Mouse (Mus musculus) liver, embryonic 12.5 days (tissue): ENCODE measurements around the gene Atp2b4. TPM values are rescaled to one million over a fixed set of nuclear protein-coding genes. Genes with fewer than 3 reads are reported as not detected.
A peak's percentile ranks its signal among the peaks of the same experiment; 100 is the strongest.
"Not testable (repeated sequence)": the region's sequence is repeated elsewhere in the genome, so short reads cannot be mapped to it uniquely, and the experiment has no call there.

Source experiments
- ATAC-seq: fragments of 200-750 bp; cut with Nextera tagmentation; 2 replicates; pipeline ENCODE4 v1.8.0; 2017; ENCODE audit warnings: moderate number of reproducible peaks, mild to moderate bottlenecking, moderate library complexity
- H3K27ac ChIP-seq: fragments of 300-500 bp; sonication (generic); 2 replicates; pipeline ENCODE4 v1.5.1; 2016; ENCODE audit warnings: mild to moderate bottlenecking
- H3K27me3 ChIP-seq: fragments of 300-500 bp; sonication (generic); replicated peaks from 2 replicates; pipeline ENCODE4 v1.6.1; 2016; ENCODE audit warnings: mild to moderate bottlenecking, moderate library complexity
- H3K36me3 ChIP-seq: fragments of 300-500 bp; sonication (generic); 2 replicates; pipeline ENCODE4 v1.6.1; 2016; ENCODE audit warnings: mild to moderate bottlenecking, moderate library complexity
- H3K4me1 ChIP-seq: fragments of 300-500 bp; sonication (generic); 2 replicates; pipeline ENCODE4 v1.6.1; 2016
- H3K4me2 ChIP-seq: fragments of 300-500 bp; sonication (generic); 2 replicates; pipeline ENCODE4 v1.6.1; 2016; ENCODE audit warnings: mild to moderate bottlenecking, moderate library complexity
- H3K4me3 ChIP-seq: fragments of 300-500 bp; sonication (generic); 2 replicates; pipeline ENCODE4 v1.5.1; 2016; ENCODE audit warnings: mild to moderate bottlenecking, moderate library complexity
- H3K9ac ChIP-seq: fragments of 300-500 bp; sonication (generic); 2 replicates; pipeline ENCODE4 v1.6.1; 2016; ENCODE audit warnings: mild to moderate bottlenecking, moderate library complexity
- H3K9me3 ChIP-seq: fragments of 300-500 bp; sonication (generic); replicated peaks from 2 replicates; pipeline ENCODE4 v1.6.1; 2016; ENCODE audit warnings: mild to moderate bottlenecking, moderate library complexity
- WGBS: fragments of 180-500 bp; shearing (Covaris S2); methylation state at CpG from one replicate; pipeline ENCODE4 v1.1.7; 2016; ENCODE audit not compliant: insufficient replicate concordance; 5-methylcytosine and 5-hydroxymethylcytosine counted together
- polyA plus RNA-seq: library from polyadenylated mRNA; unstranded; fragments of >200 nt; fragmentation: Nextera tagmentation; extraction: Ambion mirVana; gene quantifications from 2 replicates; pipeline ENCODE4 v1.2.1, GENCODE M21; 2016

Gene Atp2b4
- polyA plus RNA-seq, 1 experiment from 2014 or later: 34.1 TPM

- ATAC-seq: no peak
- Histone ChIP-seq H3K4me3 (no peak overlapping the region), H3K27ac (no peak overlapping the region), H3K9ac (no peak overlapping the region), H3K9me3 (no peaks in the 10 kb centered on the region), H3K27me3 (no peaks in the 10 kb centered on the region), H3K4me2 (no peak overlapping the region), H3K4me1 (peaks cover 20% of the 10 kb centered on the region), H3K36me3 (peaks cover 100% of the 10 kb centered on the region)
- WGBS: 82% methylated on average over 6 of the region's 6 CpGs
These were observed 89.5 kb downstream of the Atp2b4 start for GRCm38 (mm10) chr1:133711376-133711775.

- 70% methylated on average over 5 of the region's 6 CpGs for WGBS
- Histone ChIP-seq H3K4me3 (no peak overlapping the region), H3K9me3 (no peaks in the 10 kb centered on the region), H3K4me2 (no peak overlapping the region), H3K9ac (no peak overlapping the region), H3K4me1 (peaks cover 20% of the 10 kb centered on the region), H3K27me3 (no peaks in the 10 kb centered on the region), H3K27ac (no peak overlapping the region), H3K36me3 (peaks cover 100% of the 10 kb centered on the region)
- no peak for ATAC-seq
These were observed 89.9 kb downstream of the Atp2b4 start for GRCm38 (mm10) chr1:133710895-133711294.

- no peaks in the 10 kb centered on the region for H3K9me3 ChIP-seq
- ATAC-seq: no peak
- H3K4me1 ChIP-seq: peaks cover 20% of the 10 kb centered on the region
- 85% methylated on average over 3 of the region's 3 CpGs for WGBS
- no peak overlapping the region for H3K4me3 ChIP-seq
- peaks cover 100% of the 10 kb centered on the region for H3K36me3 ChIP-seq
- no peaks in the 10 kb centered on the region for H3K27me3 ChIP-seq
- H3K9ac ChIP-seq: no peak overlapping the region
- H3K27ac ChIP-seq: no peak overlapping the region
- no peak overlapping the region for H3K4me2 ChIP-seq
These were observed 91.5 kb downstream of the Atp2b4 start for GRCm38 (mm10) chr1:133709292-133709691.

GRCm38 (mm10) chr1:133701824-133702223 lies 99.0 kb downstream of the Atp2b4 start:
- H3K4me1 ChIP-seq, H3K4me2 ChIP-seq, H3K4me3 ChIP-seq, H3K27ac ChIP-seq, H3K27me3 ChIP-seq, H3K9me3 ChIP-seq, ATAC-seq, H3K9ac ChIP-seq: not testable (repeated sequence)
- 5% methylated on average over 1 of the region's 2 CpGs for WGBS
- H3K36me3 ChIP-seq: peaks cover 61% of the 10 kb centered on the region

- H3K9ac ChIP-seq: no peak overlapping the region
- 89% methylated on average over 12 of the region's 12 CpGs for WGBS
- no peak overlapping the region for H3K4me2 ChIP-seq
- no peaks in the 10 kb centered on the region for H3K9me3 ChIP-seq
- no peaks in the 10 kb centered on the region for H3K27me3 ChIP-seq
- no peak overlapping the region for H3K27ac ChIP-seq
- peaks cover 24% of the 10 kb centered on the region for H3K36me3 ChIP-seq
- peaks cover 25% of the 10 kb centered on the region for H3K4me1 ChIP-seq
- ATAC-seq: no peak
- H3K4me3 ChIP-seq: no peak overlapping the region
These were observed 102.8 kb downstream of the Atp2b4 start for GRCm38 (mm10) chr1:133697935-133698620.

- H3K27ac ChIP-seq: peak overlapping the region; percentile 43; the same call in 1 of the 2 replicates
- 68% methylated on average over 7 of the region's 7 CpGs for WGBS
These were observed 104.9 kb downstream of the Atp2b4 start for GRCm38 (mm10) chr1:133695901-133696300.

GRCm38 (mm10) chr1:133694876-133695275 lies 106.0 kb downstream of the Atp2b4 start:
- no peak overlapping the region for H3K4me2 ChIP-seq
- no peaks in the 10 kb centered on the region for H3K9me3 ChIP-seq
- ATAC-seq: peak; percentile 38; the same call in 1 of the 2 replicates
- H3K27ac ChIP-seq: peak overlapping the region; percentile 7
- H3K27me3 ChIP-seq: no peaks in the 10 kb centered on the region
- H3K4me3 ChIP-seq: no peak overlapping the region
- H3K4me1 ChIP-seq: peaks cover 25% of the 10 kb centered on the region
- no peak overlapping the region; the same call in 1 of the 2 replicates for H3K9ac ChIP-seq
- peaks cover under 1% of the 10 kb centered on the region; the same call in 1 of the 2 replicates for H3K36me3 ChIP-seq
- 68% methylated on average over 1 of the region's 1 CpGs for WGBS

More at GRCm38 (mm10) chr1:133695901-133696300, 104.9 kb downstream of the Atp2b4 start:
- no peaks in the 10 kb centered on the region for H3K27me3 ChIP-seq
- no peaks in the 10 kb centered on the region for H3K9me3 ChIP-seq
- H3K4me3 ChIP-seq: no peak overlapping the region
- H3K36me3 ChIP-seq: peaks cover 11% of the 10 kb centered on the region
- ATAC-seq: no peak
- H3K9ac ChIP-seq: no peak overlapping the region
- H3K4me2 ChIP-seq: no peak overlapping the region
- H3K4me1 ChIP-seq: peaks cover 25% of the 10 kb centered on the region

- Histone ChIP-seq H3K9me3 (no peaks in the 10 kb centered on the region), H3K4me1 (peaks cover 25% of the 10 kb centered on the region), H3K4me3 (no peak overlapping the region), H3K4me2 (no peak overlapping the region), H3K36me3 (no peaks in the 10 kb centered on the region), H3K9ac (no peak overlapping the region; the same call in 1 of the 2 replicates), H3K27ac (peak overlapping the region; percentile 7; the same call in 1 of the 2 replicates), H3K27me3 (no peaks in the 10 kb centered on the region)
- no peak for ATAC-seq
- WGBS: 34% methylated on average over 1 of the region's 1 CpGs
These were observed 106.5 kb downstream of the Atp2b4 start for GRCm38 (mm10) chr1:133694301-133694700.

- no peak overlapping the region for H3K4me2 ChIP-seq
- ATAC-seq: no peak
- H3K27me3 ChIP-seq: no peaks in the 10 kb centered on the region
- no peak overlapping the region for H3K9ac ChIP-seq
- H3K36me3 ChIP-seq: no peaks in the 10 kb centered on the region
- no peak overlapping the region for H3K4me3 ChIP-seq
- 66% methylated on average over 11 of the region's 11 CpGs for WGBS
- H3K4me1 ChIP-seq: peaks cover 25% of the 10 kb centered on the region
- no peaks in the 10 kb centered on the region for H3K9me3 ChIP-seq
- H3K27ac ChIP-seq: no peak overlapping the region
These were observed 107.2 kb downstream of the Atp2b4 start for GRCm38 (mm10) chr1:133693536-133694114.

- Histone ChIP-seq H3K9ac (no peak overlapping the region), H3K4me1 (peaks cover 25% of the 10 kb centered on the region), H3K9me3 (no peaks in the 10 kb centered on the region), H3K27me3 (no peaks in the 10 kb centered on the region), H3K36me3 (no peaks in the 10 kb centered on the region), H3K4me3 (no peak overlapping the region), H3K4me2 (no peak overlapping the region), H3K27ac (no peak overlapping the region)
- 47% methylated on average over 4 of the region's 4 CpGs for WGBS
- no peak for ATAC-seq
These were observed 108.6 kb downstream of the Atp2b4 start for GRCm38 (mm10) chr1:133692195-133692594.

- WGBS: 84% methylated on average over 6 of the region's 6 CpGs
- Histone ChIP-seq H3K4me2 (no peak overlapping the region), H3K27me3 (no peaks in the 10 kb centered on the region), H3K9me3 (no peaks in the 10 kb centered on the region), H3K9ac (no peak overlapping the region), H3K36me3 (no peaks in the 10 kb centered on the region), H3K4me3 (no peak overlapping the region), H3K4me1 (peaks cover 19% of the 10 kb centered on the region), H3K27ac (no peak overlapping the region)
- no peak for ATAC-seq
These were observed 109.8 kb downstream of the Atp2b4 start for GRCm38 (mm10) chr1:133691046-133691445.

- Histone ChIP-seq H3K4me3 (no peak within 1 kb of the TSS), H3K9ac (no peak within 1 kb of the TSS), H3K4me1 (peaks cover 8% of the 10 kb centered on the region), H3K4me2 (no peak within 1 kb of the TSS), H3K27ac (no peak within 1 kb of the TSS), H3K36me3 (no peaks in the 10 kb centered on the region), H3K9me3 (no peaks in the 10 kb centered on the region), H3K27me3 (no peaks in the 10 kb centered on the region)
- 13% methylated on average over 6 of the region's 6 CpGs for WGBS
- no peak for ATAC-seq
These were observed 110.9 kb downstream of the Atp2b4 start, which contains the start of gene Lax1 for GRCm38 (mm10) chr1:133689897-133690296. Lax1 (minus strand) TSS chr1:133690108.
